35 mouse cellular contexts compared by ENCODE assay signal in the genomic region with DNA sequence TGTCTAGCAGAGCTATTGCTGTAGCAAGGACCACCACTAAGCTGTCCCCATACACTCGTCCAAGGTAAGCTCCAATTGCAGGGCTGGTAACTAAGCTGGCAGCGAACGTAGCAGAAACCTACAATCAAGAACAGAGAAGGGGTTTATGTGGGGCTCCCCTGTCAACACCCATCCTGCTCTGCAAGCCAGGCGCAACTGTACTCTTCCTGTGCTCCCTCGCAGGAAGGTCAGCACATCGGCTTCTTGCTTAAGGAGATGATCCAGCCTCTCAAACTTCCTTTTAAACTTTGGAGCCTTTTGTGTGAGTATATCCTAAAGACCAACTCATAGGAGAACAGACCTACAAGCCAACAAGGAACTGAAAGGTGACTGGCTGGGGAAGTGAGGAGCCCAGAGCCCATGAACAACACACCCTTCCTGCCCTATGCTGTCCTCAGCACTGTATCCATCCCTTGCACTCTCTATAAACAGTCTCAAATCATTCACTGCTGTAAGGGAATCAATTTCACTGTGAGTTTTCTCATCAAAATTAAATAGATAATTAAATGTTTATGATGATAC. TPM values are rescaled to one million over a fixed set of nuclear protein-coding genes. Genes with fewer than 3 reads are reported as not detected.
DNase-seq lines count a peak whose midpoint lies in the region; ATAC-seq and TF ChIP-seq lines count a peak whose summit lies in the region.
"Had no signal": no experiment of that assay in that cellular context is flagged by ENCODE, and none has a peak within 500 bp of the region (broad histone marks: within the 10 kb centered on the region; RNA-seq: fewer than 3 reads in every experiment).

No protein-coding gene starts in this region.

- H3K27me3 ChIP-seq in heart, embryonic 12.5 days (replicated peaks) = no peaks in the 10 kb centered on the region
- H3K27me3 ChIP-seq: CH12.LX; embryonic facial prominence, embryonic 13.5 days; forebrain, embryonic 12.5 days; heart, embryonic 15.5 days; hindbrain, embryonic 12.5 days; hindbrain, embryonic 15.5 days; intestine, embryonic 15.5 days; Patski had no signal

- H3K9me3 ChIP-seq in heart, embryonic 12.5 days (replicated peaks) = no peaks in the 10 kb centered on the region
- H3K9me3 ChIP-seq: embryonic facial prominence, embryonic 10.5 days; embryonic facial prominence, embryonic 13.5 days; forebrain, embryonic 12.5 days; G1E; heart, embryonic 15.5 days; hindbrain, embryonic 12.5 days; hindbrain, embryonic 15.5 days; intestine, embryonic 15.5 days had no signal

- H3K36me3 ChIP-seq in heart, embryonic 12.5 days = peaks cover 75% of the 10 kb centered on the region

- no peak for ATAC-seq in heart, embryonic 12.5 days (ENCODE audit: insufficient number of reproducible peaks, low FRiP score)
- peak; percentile 41 for ATAC-seq in megakaryocyte progenitor cell, adult 5-6 weeks (replicated peaks; ENCODE audit: poor library complexity)
- ATAC-seq: forebrain, embryonic 16.5 days; intestine, embryonic 15.5 days; Patski had no signal

- H3K4me2 ChIP-seq in heart, embryonic 12.5 days = no peak overlapping the region
- H3K4me2 ChIP-seq: embryonic facial prominence, embryonic 13.5 days; forebrain, embryonic 12.5 days; heart, embryonic 11.5 days; heart, embryonic 15.5 days; hindbrain, embryonic 12.5 days; hindbrain, embryonic 15.5 days; intestine, embryonic 15.5 days had no signal

- no peak overlapping the region; the same call in 1 of the 2 replicates for H3K4me3 ChIP-seq in gastrocnemius, adult 2 months
- no peak overlapping the region for H3K4me3 ChIP-seq in heart, embryonic 12.5 days
- H3K4me3 ChIP-seq in layer of hippocampus, adult 2 months = no peak overlapping the region
- no peak overlapping the region for H3K4me3 ChIP-seq in left cerebral cortex, adult 2 months
- H3K4me3 ChIP-seq: embryonic facial prominence, embryonic 10.5 days; embryonic facial prominence, embryonic 13.5 days; erythroblast, embryonic 14.5 days; forebrain, embryonic 12.5 days; heart, embryonic 15.5 days; hindbrain, embryonic 12.5 days; hindbrain, embryonic 15.5 days; intestine, embryonic 15.5 days had no signal

- TF ChIP-seq CTCF in gastrocnemius, adult 2 months (IDR thresholded peaks at IDR 0.05) = no peak
- no peak for TF ChIP-seq CTCF in layer of hippocampus, adult 2 months (conservative IDR thresholded peaks at IDR 0.05)
- no peak for TF ChIP-seq CTCF in left cerebral cortex, adult 2 months (IDR thresholded peaks at IDR 0.05)

- H3K4me1 ChIP-seq in heart, embryonic 12.5 days (replicated peaks) = no peaks in the 10 kb centered on the region
- H3K4me1 ChIP-seq: embryonic facial prominence, embryonic 10.5 days; embryonic facial prominence, embryonic 13.5 days; forebrain, embryonic 12.5 days; heart, embryonic 15.5 days; hindbrain, embryonic 12.5 days; hindbrain, embryonic 15.5 days; intestine, embryonic 15.5 days had no signal

- 90% methylated on average over 6 of the region's 6 CpGs for WGBS in heart, embryonic 12.5 days

- no peak overlapping the region for H3K9ac ChIP-seq in heart, embryonic 12.5 days
- H3K9ac ChIP-seq: embryonic facial prominence, embryonic 13.5 days; forebrain, embryonic 12.5 days; heart, embryonic 15.5 days; hindbrain, embryonic 12.5 days; hindbrain, embryonic 15.5 days; intestine, embryonic 15.5 days had no signal

- intact Hi-C loops in gastrocnemius, adult 2 months (cut with DNase I) = no loop called here
- intact Hi-C loops in left cerebral cortex, adult 2 months (cut with DNase I) = no loop called here

- peak overlapping the region; percentile 24; the same call in 1 of the 2 replicates for H3K27ac ChIP-seq in gastrocnemius, adult 2 months
- H3K27ac ChIP-seq in heart, embryonic 12.5 days (ENCODE audit: poor library complexity, severe bottlenecking) = no peak overlapping the region
- H3K27ac ChIP-seq in layer of hippocampus, adult 2 months = no peak overlapping the region
- no peak overlapping the region for H3K27ac ChIP-seq in left cerebral cortex, adult 2 months
- H3K27ac ChIP-seq: embryonic facial prominence, embryonic 10.5 days; embryonic facial prominence, embryonic 13.5 days; forebrain, embryonic 12.5 days; heart, embryonic 15.5 days; hindbrain, embryonic 12.5 days; hindbrain, embryonic 15.5 days; intestine, embryonic 15.5 days had no signal

- no peak for DNase-seq in gastrocnemius, adult 2 months
- DNase-seq in gastrocnemius, postnatal 10 days = no peak
- DNase-seq in heart, adult 8-10 months (ENCODE audit: low spot score) = peak; percentile 19
- no peak for DNase-seq in adrenal gland, adult 18-20 months (ENCODE audit: low spot score in 2 of 2)
- no peak for DNase-seq in layer of hippocampus, adult 2 months (ENCODE audit: low spot score in 2 of 2)
- DNase-seq in left cerebral cortex, adult 2 months (ENCODE audit: extremely low spot score in 1 of 2, low spot score in 2 of 2) = no peak
- DNase-seq: adrenal gland, adult 2 months; adrenal gland, postnatal 14 days; B cell, adult 2 months; cerebellum, adult 11 months; cerebellum, adult 2 months; cerebellum, adult 9-11 months; cerebellum, postnatal 25 days; embryo, embryonic 11 days; gastrocnemius, postnatal 36 days; heart, postnatal 14 days; kidney, adult 11 months had no signal

RNA-seq across cellular contexts. Expression of a gene that starts 20.6 kb away (rescaled TPM):
- 10 to 100 TPM; 11.7 to 12.8 TPM for total RNA-seq in gastrocnemius, adult 2 months (2021)
- 10 to 100 TPM; 15.9 to 20.0 TPM for total RNA-seq in gastrocnemius, postnatal 10 days (2021)
- 10 to 100 TPM; 13.5 to 16.7 (median 15.5) TPM for total RNA-seq in heart, adult 8-10 months (2022)
- 64.8 and 65.5 TPM in 2 replicates for polyA plus RNA-seq in heart, embryonic 12.5 days (2016; fragmentation: Nextera tagmentation; extraction: Ambion mirVana)
- total RNA-seq in megakaryocyte progenitor cell, adult 5-6 weeks (2015) = 77.9 and 81.7 TPM in 2 replicates
- 66.0 and 72.9 TPM in 2 replicates for total RNA-seq in megakaryocyte progenitor cell, adult 5-6 weeks (2017)
- total RNA-seq in adrenal gland, adult 18-20 months (2021) = 10 to 100 TPM; 51.6 to 64.6 TPM
- 10 to 100 TPM; 54.4 to 57.7 TPM for total RNA-seq in layer of hippocampus, adult 2 months (2021)
- 10 to 100 TPM; 55.1 to 57.3 TPM for total RNA-seq in left cerebral cortex, adult 2 months (2021)

RNA-seq across cellular contexts. Expression of a gene that starts 27.5 kb away (rescaled TPM):
- total RNA-seq in gastrocnemius, adult 2 months (2021) = 1 to 10 TPM; 6.2 TPM
- total RNA-seq in gastrocnemius, postnatal 10 days (2021) = 1 to 10 TPM; 6.9 to 9.3 TPM
- 1 to 10 TPM; 4.6 to 5.9 (median 5.1) TPM for total RNA-seq in heart, adult 8-10 months (2022)
- 21.8 and 24.0 TPM in 2 replicates for polyA plus RNA-seq in heart, embryonic 12.5 days (2016; fragmentation: Nextera tagmentation; extraction: Ambion mirVana)
- total RNA-seq in megakaryocyte progenitor cell, adult 5-6 weeks (2015) = 23.4 and 40.3 TPM in 2 replicates
- 28.3 and 34.9 TPM in 2 replicates for total RNA-seq in megakaryocyte progenitor cell, adult 5-6 weeks (2017)
- 10 to 100 TPM; 10.2 to 12.7 TPM for total RNA-seq in adrenal gland, adult 18-20 months (2021)
- 10 to 100 TPM; 17.9 to 24.4 TPM for total RNA-seq in layer of hippocampus, adult 2 months (2021)
- 10 to 100 TPM; 17.4 to 19.4 TPM for total RNA-seq in left cerebral cortex, adult 2 months (2021)

RNA-seq across cellular contexts. Expression of a gene that starts 39.2 kb away (rescaled TPM):
- not detected for total RNA-seq in gastrocnemius, adult 2 months (2021)
- not detected for total RNA-seq in gastrocnemius, postnatal 10 days (2021)
- 1 to 10 TPM in 1 of 4 experiments, not detected in 3; 1.0 TPM for total RNA-seq in heart, adult 8-10 months (2022)
- not detected in 2 replicates for polyA plus RNA-seq in heart, embryonic 12.5 days (2016; fragmentation: Nextera tagmentation; extraction: Ambion mirVana)
- not detected in 2 replicates for total RNA-seq in megakaryocyte progenitor cell, adult 5-6 weeks (2015)
- total RNA-seq in megakaryocyte progenitor cell, adult 5-6 weeks (2017) = not detected in 2 replicates
- not detected for total RNA-seq in adrenal gland, adult 18-20 months (2021)
- not detected for total RNA-seq in layer of hippocampus, adult 2 months (2021)
- total RNA-seq in left cerebral cortex, adult 2 months (2021) = under 1 TPM in 1 of 2 experiments, not detected in 1; 0.56 TPM
- total RNA-seq: adrenal gland, adult 2 months; adrenal gland, postnatal 14 days; CH12.LX; G1E; gastrocnemius, postnatal 36 days; heart, adult 18-20 months; hematopoietic stem cell, adult 5-6 weeks had no signal
- polyA plus RNA-seq: adrenal gland, adult 2 months; cerebellum, adult 2 months; cortical plate, adult 2 months; embryonic facial prominence, embryonic 10.5 days; embryonic facial prominence, embryonic 13.5 days; erythroblast, embryonic 14.5 days; forebrain, embryonic 12.5 days; forebrain, embryonic 16.5 days; G1E; heart, embryonic 11.5 days; heart, embryonic 15.5 days; hindbrain, embryonic 12.5 days; hindbrain, embryonic 15.5 days; intestine, embryonic 15.5 days had no signal

RNA-seq across cellular contexts. Expression of a gene that starts 47.1 kb away (rescaled TPM):
- total RNA-seq in gastrocnemius, adult 2 months (2021) = 1 to 10 TPM; 1.8 to 3.5 TPM
- 1 to 10 TPM; 4.4 to 5.2 TPM for total RNA-seq in gastrocnemius, postnatal 10 days (2021)
- total RNA-seq in heart, adult 8-10 months (2022) = 1 to 10 TPM; 1.7 to 2.3 (median 1.9) TPM
- polyA plus RNA-seq in heart, embryonic 12.5 days (2016; fragmentation: Nextera tagmentation; extraction: Ambion mirVana) = 19.9 and 21.0 TPM in 2 replicates
- 38.0 and 39.6 TPM in 2 replicates for total RNA-seq in megakaryocyte progenitor cell, adult 5-6 weeks (2015)
- total RNA-seq in megakaryocyte progenitor cell, adult 5-6 weeks (2017) = 47.1 and 63.8 TPM in 2 replicates
- 1 to 10 TPM; 1.4 to 1.9 TPM for total RNA-seq in adrenal gland, adult 18-20 months (2021)
- 1 to 10 TPM; 7.4 to 9.4 TPM for total RNA-seq in layer of hippocampus, adult 2 months (2021)
- total RNA-seq in left cerebral cortex, adult 2 months (2021) = 1 to 10 TPM; 5.9 to 8.1 TPM
